Mouse (Mus musculus): ENCODE results near the gene Zfp771. TPM values are rescaled to one million over a fixed set of nuclear protein-coding genes. Genes with fewer than 3 reads are reported as not detected.

Zfp771 gene
- polyA plus RNA-seq, 1 experiment from 2014 or later, result 48.7 TPM

DNA sequence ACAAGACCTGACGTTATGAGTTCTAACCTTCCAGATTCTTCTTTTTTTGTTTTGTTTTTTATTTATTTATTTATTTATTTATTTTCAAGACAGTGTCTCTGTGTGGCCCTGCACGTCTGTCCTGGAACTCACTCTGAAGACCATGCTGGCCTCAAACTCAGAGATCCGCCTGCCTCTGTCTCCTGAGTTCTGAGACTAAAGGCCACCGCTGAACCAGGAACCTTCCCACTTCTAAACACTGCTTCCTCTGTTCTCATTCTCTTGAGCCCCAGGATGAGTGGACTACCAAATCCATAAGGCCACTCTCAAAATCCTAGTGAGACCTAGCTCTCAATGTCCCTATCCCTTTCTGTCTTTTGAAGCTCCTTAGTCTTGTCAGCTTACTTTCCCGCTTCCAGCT lies 34.2 kb upstream of the Zfp771 start:
- Histone ChIP-seq H3K27ac (ENCODE audit: low read length) (no peak overlapping the region), H3K9me3 (ENCODE audit: control insufficient read depth, low read length) (no peaks in the 10 kb centered on the region), H3K4me1 (replicated peaks; ENCODE audit: control insufficient read depth, insufficient read depth, low read length) (peaks cover 15% of the 10 kb centered on the region), H3K36me3 (ENCODE audit: control insufficient read depth, insufficient read depth, low read length) (0 out of 2 replicates have a peak, but pooled peaks cover 3% of the 10 kb centered on the region), H3K27me3 (ENCODE audit: control insufficient read depth, insufficient read depth, low read depth, low read length) (no peaks in the 10 kb centered on the region), H3K4me2 (ENCODE audit: low read depth, low read length) (no peak overlapping the region), H3K9ac (ENCODE audit: low read length) (no peak overlapping the region; the same call in 1 of the 2 replicates), H3K4me3 (ENCODE audit: low read length) (no peak overlapping the region)
- no peak for ATAC-seq (ENCODE audit: low read depth)
- 75% methylated on average over 5 of the region's 5 CpGs for WGBS

DNA sequence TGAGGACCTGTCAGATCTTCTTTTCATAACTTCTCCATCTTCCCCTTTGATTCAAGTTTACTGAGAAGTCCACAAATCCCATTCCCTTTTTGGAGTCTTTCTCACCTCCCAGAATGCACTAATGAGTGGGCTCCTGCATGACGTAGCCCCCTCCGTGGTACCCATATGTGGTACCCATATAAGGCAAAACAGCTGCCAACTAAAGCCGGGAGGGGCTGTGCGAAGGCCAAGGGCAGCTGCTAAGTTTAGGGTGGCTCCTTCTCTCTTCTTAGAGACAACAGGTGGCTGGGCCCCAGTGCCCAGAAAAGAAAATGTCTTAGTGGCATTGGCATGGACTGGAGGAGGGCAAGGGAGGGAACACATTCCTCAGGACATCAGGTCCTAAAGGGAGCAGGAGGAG lies 33.8 kb upstream of the Zfp771 start:
- Histone ChIP-seq H3K27ac (ENCODE audit: low read length) (no peak overlapping the region), H3K9ac (ENCODE audit: low read length) (no peak overlapping the region), H3K4me1 (replicated peaks; ENCODE audit: control insufficient read depth, insufficient read depth, low read length) (peaks cover 16% of the 10 kb centered on the region), H3K9me3 (ENCODE audit: control insufficient read depth, low read length) (no peaks in the 10 kb centered on the region), H3K36me3 (ENCODE audit: control insufficient read depth, insufficient read depth, low read length) (no peaks in the 10 kb centered on the region), H3K27me3 (ENCODE audit: control insufficient read depth, insufficient read depth, low read depth, low read length) (no peaks in the 10 kb centered on the region), H3K4me2 (ENCODE audit: low read depth, low read length) (no peak overlapping the region), H3K4me3 (ENCODE audit: low read length) (no peak overlapping the region)
- no peak for ATAC-seq (ENCODE audit: low read depth)
- 93% methylated on average over 4 of the region's 4 CpGs for WGBS

DNA sequence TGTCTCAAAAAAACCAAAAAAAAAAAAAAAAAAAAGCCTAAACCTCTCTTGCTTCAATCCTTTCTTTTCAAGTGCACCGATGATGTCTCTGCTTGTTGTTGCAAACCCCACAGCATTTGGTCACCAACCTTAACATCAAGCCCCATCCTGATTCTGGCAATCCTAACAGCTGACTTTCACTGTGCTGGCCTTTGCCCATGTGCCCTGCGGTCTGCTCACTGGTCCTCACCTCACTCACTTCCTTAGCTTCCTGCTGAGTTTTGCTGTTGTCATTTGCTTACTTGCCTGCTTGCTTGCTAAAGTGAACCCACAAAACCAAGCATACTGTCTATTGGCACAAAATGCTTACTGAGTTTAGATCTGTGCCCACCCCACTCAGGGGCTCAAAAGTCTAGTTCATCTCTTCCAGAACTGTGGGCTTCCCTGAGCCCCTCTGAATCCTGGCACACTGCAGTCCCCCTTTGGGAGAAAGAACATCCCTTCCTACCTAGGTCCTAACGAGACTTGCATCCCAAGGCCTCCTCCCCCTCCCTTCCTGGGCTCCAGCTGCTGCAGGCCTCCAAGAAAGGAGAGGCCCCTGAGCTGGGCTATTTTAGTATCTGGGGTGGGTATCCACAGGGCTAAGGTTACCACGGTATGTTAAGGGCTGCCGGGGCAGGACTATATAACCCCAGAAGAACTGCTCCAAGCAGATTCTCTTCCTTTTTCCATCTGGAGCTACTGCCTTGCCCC lies 32.9 kb upstream of the Zfp771 start:
- Histone ChIP-seq H3K27ac (ENCODE audit: low read length) (no peak overlapping the region), H3K4me1 (replicated peaks; ENCODE audit: control insufficient read depth, insufficient read depth, low read length) (peaks cover 14% of the 10 kb centered on the region), H3K9ac (ENCODE audit: low read length) (no peak overlapping the region), H3K27me3 (ENCODE audit: control insufficient read depth, insufficient read depth, low read depth, low read length) (no peaks in the 10 kb centered on the region), H3K4me3 (ENCODE audit: low read length) (no peak overlapping the region), H3K9me3 (ENCODE audit: control insufficient read depth, low read length) (no peaks in the 10 kb centered on the region), H3K36me3 (ENCODE audit: control insufficient read depth, insufficient read depth, low read length) (no peaks in the 10 kb centered on the region), H3K4me2 (ENCODE audit: low read depth, low read length) (no peak overlapping the region)
- ATAC-seq (ENCODE audit: low read depth), result no peak
- WGBS, result 73% methylated on average over 5 of the region's 5 CpGs

DNA sequence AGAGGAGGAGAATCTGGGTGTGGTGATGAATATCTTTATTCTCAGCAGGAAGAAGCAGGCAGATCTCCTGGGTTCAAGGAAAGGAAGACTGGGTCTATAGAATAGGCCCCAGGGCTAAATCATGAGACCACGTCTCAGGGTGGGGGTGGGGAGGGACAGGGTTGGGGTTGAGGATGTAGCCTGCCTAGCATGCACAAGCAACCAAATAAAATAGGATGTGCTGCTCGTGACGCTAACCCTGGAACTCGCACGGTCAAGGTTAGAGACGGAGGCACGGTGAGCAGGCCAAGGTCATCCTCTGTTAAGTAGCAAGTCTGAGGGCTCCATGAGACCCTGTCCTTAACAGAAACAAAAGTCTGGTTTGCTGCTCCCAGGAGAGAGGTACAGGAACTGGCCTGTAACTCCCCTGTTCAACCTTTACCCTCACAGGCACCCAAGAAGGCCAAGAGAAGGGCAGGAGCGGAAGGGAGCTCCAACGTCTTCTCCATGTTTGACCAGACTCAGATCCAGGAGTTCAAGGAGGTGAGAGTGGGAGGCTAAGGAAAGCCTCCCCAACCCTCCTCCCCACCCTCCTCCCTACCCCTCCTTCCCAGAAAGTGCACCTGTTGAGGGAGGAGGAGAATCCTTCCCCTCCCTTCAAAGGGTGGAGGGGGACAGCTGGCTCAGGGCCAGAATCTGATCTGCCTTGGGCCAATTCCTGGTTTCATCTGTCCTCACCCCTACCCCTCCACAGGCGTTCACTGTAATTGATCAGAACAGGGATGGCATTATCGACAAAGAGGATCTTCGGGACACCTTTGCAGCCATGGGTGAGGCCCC lies 31.4 kb upstream of the Zfp771 start:
- peaks cover 7% of the 10 kb centered on the region for H3K4me1 ChIP-seq (replicated peaks; ENCODE audit: control insufficient read depth, insufficient read depth, low read length)
- 84% methylated on average over 12 of the region's 12 CpGs for WGBS
- H3K27me3 ChIP-seq (ENCODE audit: control insufficient read depth, insufficient read depth, low read depth, low read length), result no peaks in the 10 kb centered on the region
- H3K9me3 ChIP-seq (ENCODE audit: control insufficient read depth, low read length), result no peaks in the 10 kb centered on the region
- no peaks in the 10 kb centered on the region for H3K36me3 ChIP-seq (ENCODE audit: control insufficient read depth, insufficient read depth, low read length)
- no peak overlapping the region for H3K4me2 ChIP-seq (ENCODE audit: low read depth, low read length)
- no peak overlapping the region for H3K27ac ChIP-seq (ENCODE audit: low read length)
- no peak overlapping the region for H3K4me3 ChIP-seq (ENCODE audit: low read length)
- no peak for ATAC-seq (ENCODE audit: low read depth)
- no peak overlapping the region for H3K9ac ChIP-seq (ENCODE audit: low read length)

DNA sequence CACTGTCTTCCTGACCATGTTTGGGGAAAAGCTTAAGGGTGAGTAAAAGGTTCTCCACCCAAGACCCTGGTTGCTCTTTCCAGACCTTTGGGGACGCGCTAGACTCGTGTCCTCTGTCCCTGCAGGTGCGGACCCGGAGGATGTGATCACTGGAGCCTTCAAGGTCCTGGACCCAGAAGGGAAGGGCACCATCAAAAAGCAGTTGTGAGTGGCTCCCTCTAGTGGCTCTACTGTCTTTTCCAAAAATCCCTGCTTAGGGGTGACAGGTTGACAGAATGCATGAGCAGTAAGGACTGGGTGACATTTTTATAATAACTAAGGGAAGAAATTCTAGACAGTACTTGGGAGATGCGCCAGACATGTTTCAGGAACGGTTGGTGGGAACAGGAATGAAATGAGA lies 30.6 kb upstream of the Zfp771 start:
- H3K9me3 ChIP-seq (ENCODE audit: control insufficient read depth, low read length), result no peaks in the 10 kb centered on the region
- WGBS, result 41% methylated on average over 7 of the region's 7 CpGs
- H3K4me1 ChIP-seq (replicated peaks; ENCODE audit: control insufficient read depth, insufficient read depth, low read length), result peaks cover 7% of the 10 kb centered on the region
- ATAC-seq (ENCODE audit: low read depth), result no peak
- H3K9ac ChIP-seq (ENCODE audit: low read length), result no peak overlapping the region
- H3K27me3 ChIP-seq (ENCODE audit: control insufficient read depth, insufficient read depth, low read depth, low read length), result no peaks in the 10 kb centered on the region
- no peak overlapping the region for H3K27ac ChIP-seq (ENCODE audit: low read length)
- H3K4me2 ChIP-seq (ENCODE audit: low read depth, low read length), result no peak overlapping the region
- no peak overlapping the region for H3K4me3 ChIP-seq (ENCODE audit: low read length)
- no peaks in the 10 kb centered on the region for H3K36me3 ChIP-seq (ENCODE audit: control insufficient read depth, insufficient read depth, low read length)

DNA sequence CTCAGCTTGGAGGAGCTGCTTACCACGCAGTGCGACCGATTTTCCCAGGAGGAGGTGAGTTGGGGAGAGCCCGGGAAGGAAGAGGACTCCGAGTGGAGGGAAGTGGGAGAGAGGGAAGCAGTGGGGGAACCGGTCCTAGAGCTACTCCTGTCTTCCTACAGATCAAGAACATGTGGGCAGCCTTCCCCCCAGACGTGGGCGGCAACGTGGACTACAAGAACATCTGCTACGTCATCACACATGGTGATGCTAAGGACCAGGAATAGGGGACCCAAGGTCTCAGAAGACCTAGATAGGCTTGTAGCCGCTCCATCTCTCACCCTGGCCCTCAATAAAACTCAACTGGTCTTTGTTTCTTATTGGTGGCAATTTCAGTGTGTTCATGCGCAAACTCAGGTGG lies 30.1 kb upstream of the Zfp771 start:
- ATAC-seq (ENCODE audit: low read depth), result no peak
- Histone ChIP-seq H3K4me1 (replicated peaks; ENCODE audit: control insufficient read depth, insufficient read depth, low read length) (peaks cover 7% of the 10 kb centered on the region), H3K4me3 (ENCODE audit: low read length) (no peak overlapping the region), H3K27me3 (ENCODE audit: control insufficient read depth, insufficient read depth, low read depth, low read length) (no peaks in the 10 kb centered on the region), H3K9me3 (ENCODE audit: control insufficient read depth, low read length) (no peaks in the 10 kb centered on the region), H3K9ac (ENCODE audit: low read length) (no peak overlapping the region), H3K36me3 (ENCODE audit: control insufficient read depth, insufficient read depth, low read length) (no peaks in the 10 kb centered on the region), H3K4me2 (ENCODE audit: low read depth, low read length) (no peak overlapping the region), H3K27ac (ENCODE audit: low read length) (no peak overlapping the region)
- 54% methylated on average over 12 of the region's 12 CpGs for WGBS

DNA sequence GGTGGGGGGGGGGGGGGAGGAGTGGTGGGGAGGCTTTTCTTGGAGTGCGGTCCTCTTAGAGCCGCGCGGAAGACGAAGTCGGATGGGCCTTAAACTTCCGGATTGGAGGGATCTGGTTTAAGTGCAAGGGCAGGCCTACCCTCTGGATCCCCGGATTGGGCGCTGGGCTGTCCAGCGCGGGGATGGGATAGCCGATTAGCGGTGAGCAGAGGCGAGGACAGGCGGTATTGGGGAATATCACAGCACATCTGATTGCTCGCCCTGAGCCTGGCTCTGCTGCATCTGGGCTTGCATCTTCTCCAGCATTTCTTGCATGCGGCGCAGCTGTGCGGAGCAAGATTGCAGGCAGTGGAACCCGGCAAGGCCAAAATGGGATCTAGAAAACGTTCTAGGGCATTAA lies 29.6 kb upstream of the Zfp771 start:
- WGBS, result 47% methylated on average over 21 of the region's 21 CpGs
- H3K4me1 ChIP-seq (replicated peaks; ENCODE audit: control insufficient read depth, insufficient read depth, low read length), result peaks cover 5% of the 10 kb centered on the region
- H3K4me3 ChIP-seq (ENCODE audit: low read length), result peak overlapping the region; percentile 40
- no peak for ATAC-seq (ENCODE audit: low read depth)
- no peaks in the 10 kb centered on the region for H3K27me3 ChIP-seq (ENCODE audit: control insufficient read depth, insufficient read depth, low read depth, low read length)
- peak overlapping the region; percentile 72 for H3K9ac ChIP-seq (ENCODE audit: low read length)
- H3K36me3 ChIP-seq (ENCODE audit: control insufficient read depth, insufficient read depth, low read length), result no peaks in the 10 kb centered on the region
- no peak overlapping the region for H3K27ac ChIP-seq (ENCODE audit: low read length)
- no peaks in the 10 kb centered on the region for H3K9me3 ChIP-seq (ENCODE audit: control insufficient read depth, low read length)
- peak overlapping the region; percentile 70 for H3K4me2 ChIP-seq (ENCODE audit: low read depth, low read length)

DNA sequence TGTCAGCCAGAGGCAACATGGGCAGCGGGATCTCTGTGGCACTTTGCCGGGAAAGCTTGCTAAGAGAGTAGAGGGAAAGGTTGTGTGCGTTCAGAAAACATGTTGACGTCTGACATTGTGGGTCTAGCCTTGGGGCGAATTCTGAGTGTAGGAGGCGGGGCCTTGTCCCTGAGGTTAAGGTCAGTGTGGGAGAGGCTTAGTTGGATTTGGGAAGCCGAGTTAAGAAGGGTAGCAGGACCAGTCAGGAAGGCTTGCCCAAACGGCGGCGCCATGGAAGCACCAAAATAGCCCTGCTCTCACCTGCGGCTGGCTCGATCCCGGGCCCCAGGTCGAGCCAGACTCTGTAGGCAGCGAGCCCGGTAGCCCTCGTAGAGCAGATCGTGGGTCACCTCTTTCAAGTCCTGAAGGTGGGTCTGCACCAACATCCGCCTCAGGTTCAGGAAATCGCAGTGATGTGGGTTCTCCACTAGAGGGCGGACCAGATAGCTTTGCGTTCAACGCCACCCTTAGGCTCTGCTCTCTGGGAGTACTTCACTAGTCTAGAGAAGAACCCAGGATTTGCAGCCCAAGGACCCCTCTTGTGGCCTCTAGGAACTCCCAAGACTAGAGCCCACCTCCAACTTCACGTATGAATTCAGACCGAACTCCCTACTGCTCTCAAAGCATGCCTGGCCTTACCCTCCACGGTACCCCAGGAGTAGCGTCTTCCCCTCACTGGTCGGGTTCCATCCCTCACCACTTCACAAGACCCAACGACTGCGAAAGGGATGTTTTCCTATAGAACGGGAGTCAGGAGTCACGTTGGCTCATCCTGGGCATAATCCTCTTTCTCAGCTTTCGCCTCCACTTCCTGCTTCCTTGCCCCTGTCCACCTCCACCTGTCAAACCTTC lies 28.8 kb upstream of the Zfp771 start:
- H3K27ac ChIP-seq (ENCODE audit: low read length), result no peak overlapping the region
- H3K9ac ChIP-seq (ENCODE audit: low read length), result peak overlapping the region; percentile 72

DNA sequence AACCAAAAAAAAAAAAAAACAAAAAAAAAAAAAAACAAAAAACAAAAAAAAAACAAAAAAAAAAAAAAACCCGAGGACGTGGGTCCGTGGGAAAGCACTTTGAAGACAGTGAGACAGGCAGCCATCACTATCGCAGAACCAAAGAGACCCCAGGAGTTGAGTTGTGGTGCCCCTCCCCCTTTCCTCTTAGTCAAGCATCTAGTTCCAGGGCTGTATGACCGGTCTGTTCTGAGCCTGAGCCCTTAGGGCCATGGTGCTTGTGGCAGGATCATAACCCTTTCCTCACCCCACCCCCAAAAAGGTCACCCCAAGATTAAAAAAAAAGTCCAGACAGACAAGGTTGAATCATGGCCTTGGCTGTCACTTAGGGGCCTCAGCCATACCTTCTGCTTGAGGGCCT lies 27.8 kb upstream of the Zfp771 start:
- no peaks in the 10 kb centered on the region for H3K9me3 ChIP-seq (ENCODE audit: control insufficient read depth, low read length)
- peaks cover 3% of the 10 kb centered on the region; the same call in 1 of the 2 replicates for H3K4me1 ChIP-seq (replicated peaks; ENCODE audit: control insufficient read depth, insufficient read depth, low read length)
- H3K36me3 ChIP-seq (ENCODE audit: control insufficient read depth, insufficient read depth, low read length), result no peaks in the 10 kb centered on the region
- WGBS, result 81% methylated on average over 5 of the region's 5 CpGs
- ATAC-seq (ENCODE audit: low read depth), result no peak
- H3K9ac ChIP-seq (ENCODE audit: low read length), result no peak overlapping the region
- H3K27ac ChIP-seq (ENCODE audit: low read length), result no peak overlapping the region
- no peaks in the 10 kb centered on the region for H3K27me3 ChIP-seq (ENCODE audit: control insufficient read depth, insufficient read depth, low read depth, low read length)
- H3K4me3 ChIP-seq (ENCODE audit: low read length), result no peak overlapping the region
- no peak overlapping the region for H3K4me2 ChIP-seq (ENCODE audit: low read depth, low read length)

More for the DNA sequence above, 28.8 kb upstream of the Zfp771 start:
- Histone ChIP-seq H3K36me3 (ENCODE audit: control insufficient read depth, insufficient read depth, low read length) (no peaks in the 10 kb centered on the region), H3K9me3 (ENCODE audit: control insufficient read depth, low read length) (no peaks in the 10 kb centered on the region), H3K4me3 (ENCODE audit: low read length) (peak overlapping the region; percentile 40), H3K4me1 (replicated peaks; ENCODE audit: control insufficient read depth, insufficient read depth, low read length) (peaks cover 3% of the 10 kb centered on the region; the same call in 1 of the 2 replicates), H3K27me3 (ENCODE audit: control insufficient read depth, insufficient read depth, low read depth, low read length) (no peaks in the 10 kb centered on the region), H3K4me2 (ENCODE audit: low read depth, low read length) (peak overlapping the region; percentile 70)
- peak; percentile 53; the same call in 1 of the 2 replicates for ATAC-seq (ENCODE audit: low read depth)
- WGBS, result 26% methylated on average over 33 of the region's 33 CpGs

All from lung, embryonic 16.5 days (tissue).